Comparison of ENCODE assay signal across 9 mouse cellular contexts in genomic region chr13:23684295-23684945, GRCm38 (mm10). TPM values are rescaled to one million over a fixed set of nuclear protein-coding genes. Genes with fewer than 3 reads are reported as not detected.
DNase-seq lines count a peak whose midpoint lies in the region; ATAC-seq lines count a peak whose summit lies in the region.
"Not testable (repeated sequence)": the region's sequence is repeated elsewhere in the genome, so short reads cannot be mapped to it uniquely, and the experiment has no call there.
"Had no signal": no experiment of that assay in that cellular context is flagged by ENCODE, and none has a peak within 500 bp of the region (broad histone marks: within the 10 kb centered on the region; RNA-seq: fewer than 3 reads in every experiment).

No protein-coding gene starts in this region.

- H3K4me2 ChIP-seq in heart, embryonic 14.5 days (ENCODE audit: low read length) = peak overlapping the region; percentile 80
- peak overlapping the region; percentile 82 for H3K4me2 ChIP-seq in liver, embryonic 11.5 days
- H3K4me2 ChIP-seq in midbrain, embryonic 16.5 days (ENCODE audit: low read length) = peak overlapping the region; percentile 84

- H3K36me3 ChIP-seq in heart, embryonic 14.5 days (ENCODE audit: control insufficient read depth, insufficient read depth, low read length); liver, embryonic 11.5 days (ENCODE audit: control insufficient read depth, insufficient read depth, low read length); midbrain, embryonic 16.5 days (ENCODE audit: control insufficient read depth, insufficient read depth, low read length); splenic B cell, adult 2 months (ENCODE audit: control insufficient read depth, insufficient read depth, low read length, poor library complexity, severe bottlenecking): not testable (repeated sequence)

- peak overlapping the region; percentile 60 for H3K4me3 ChIP-seq in brown adipose tissue, adult 24 weeks (ENCODE audit: insufficient read depth, low read depth, low read length)
- peak overlapping the region; percentile 47 to 52 for H3K4me3 ChIP-seq in heart, embryonic 14.5 days (ENCODE audit: control insufficient read depth in 1 of 2, insufficient read depth in 1 of 2, low read depth in 1 of 2, low read length in 2 of 2)
- peak overlapping the region; percentile 27 for H3K4me3 ChIP-seq in liver, embryonic 11.5 days (ENCODE audit: low read depth, low read length)
- H3K4me3 ChIP-seq in midbrain, embryonic 16.5 days (ENCODE audit: low read depth, low read length) = peak overlapping the region; percentile 52

- peak; percentile 65 for ATAC-seq in erythroblast, adult 5-6 weeks (replicated peaks; ENCODE audit: low FRiP score, poor library complexity, severe bottlenecking)
- peak; percentile 5; the same call in 1 of the 2 replicates for ATAC-seq in heart, embryonic 14.5 days (ENCODE audit: insufficient number of reproducible peaks, insufficient read depth, low FRiP score, low read depth)
- ATAC-seq in liver, embryonic 11.5 days (replicated peaks; ENCODE audit: low FRiP score) = peak; percentile 22
- ATAC-seq in midbrain, embryonic 16.5 days = peak; percentile 49

- H3K9me3 ChIP-seq in heart, embryonic 14.5 days (ENCODE audit: control insufficient read depth, low read length); liver, embryonic 11.5 days (ENCODE audit: control insufficient read depth, low read length); midbrain, embryonic 16.5 days (replicated peaks; ENCODE audit: control insufficient read depth, low read length, poor library complexity, severe bottlenecking): not testable (repeated sequence)

- peak overlapping the region; percentile 78 for H3K9ac ChIP-seq in heart, embryonic 14.5 days (ENCODE audit: low read length)
- peak overlapping the region; percentile 77 for H3K9ac ChIP-seq in liver, embryonic 11.5 days (ENCODE audit: low read depth, low read length)
- peak overlapping the region; percentile 70 for H3K9ac ChIP-seq in midbrain, embryonic 16.5 days (ENCODE audit: low read depth, low read length)

- H3K27me3 ChIP-seq in heart, embryonic 14.5 days (ENCODE audit: control insufficient read depth, insufficient read depth, low read length); liver, embryonic 11.5 days (replicated peaks; ENCODE audit: control insufficient read depth, insufficient read depth, low read length); midbrain, embryonic 16.5 days (ENCODE audit: control insufficient read depth, insufficient read depth, low read depth, low read length); splenic B cell, adult 2 months (ENCODE audit: control insufficient read depth, insufficient read depth, low read length, poor library complexity, severe bottlenecking): not testable (repeated sequence)

- H3K4me1 ChIP-seq in brown adipose tissue, adult 24 weeks (ENCODE audit: control insufficient read depth, insufficient read depth, insufficient read length, low read length); heart, embryonic 14.5 days (ENCODE audit: control insufficient read depth in 2 of 2, insufficient read depth in 2 of 2, low read length in 2 of 2): not testable (repeated sequence)
- peaks cover 25% of the 10 kb centered on the region for H3K4me1 ChIP-seq in liver, embryonic 11.5 days (replicated peaks; ENCODE audit: control insufficient read depth, insufficient read depth, low read length)
- H3K4me1 ChIP-seq in midbrain, embryonic 16.5 days (ENCODE audit: control insufficient read depth, insufficient read depth, low read length) = peaks cover 20% of the 10 kb centered on the region

- DNase-seq in CD4-positive, CD25-positive, alpha-beta regulatory T cell, adult 2 months (ENCODE audit: low read depth, low spot score) = peak; percentile 87
- peak; percentile 83 for DNase-seq in kidney, adult 9 months
- peak; percentile 53 for DNase-seq in liver, embryonic 11.5 days (ENCODE audit: low spot score)
- DNase-seq in splenic B cell, adult 2 months (ENCODE audit: low read depth, low spot score) = peak; percentile 88

- 0% methylated on average over 13 of the region's 37 CpGs for WGBS in heart, embryonic 14.5 days
- 0% methylated on average over 11 of the region's 37 CpGs for WGBS in liver, embryonic 11.5 days
- 0% methylated on average over 11 of the region's 37 CpGs for WGBS in midbrain, embryonic 16.5 days

- peak overlapping the region; percentile 82 for H3K27ac ChIP-seq in brown adipose tissue, adult 24 weeks (replicated peaks; ENCODE audit: low read depth, low read length)
- peak overlapping the region; percentile 97 for H3K27ac ChIP-seq in heart, embryonic 14.5 days (replicated peaks in 1 of 2; ENCODE audit: control insufficient read depth in 1 of 2, insufficient read depth in 1 of 2, low read depth in 2 of 2, low read length in 2 of 2)
- H3K27ac ChIP-seq in liver, embryonic 11.5 days (ENCODE audit: low read depth, low read length) = peak overlapping the region; percentile 100
- H3K27ac ChIP-seq in midbrain, embryonic 16.5 days (ENCODE audit: low read length) = peak overlapping the region; percentile 92

RNA-seq across cellular contexts. Expression of gene Hist1h2bc, which starts 0.4 kb away (rescaled TPM):
- 190 and 234 TPM in 2 replicates for polyA plus RNA-seq in brown adipose tissue, adult 24 weeks (2012; ENCODE audit: insufficient read depth, insufficient read length, missing spikeins)
- total RNA-seq in erythroblast, adult 5-6 weeks (2015; ENCODE audit: low replicate concordance) = 44.9 and 49.2 TPM in 2 replicates
- 164 and 206 TPM in 2 replicates for total RNA-seq in erythroblast, adult 5-6 weeks (2017; ENCODE audit: low replicate concordance)
- 51.9 and 57.5 TPM in 2 replicates for polyA plus RNA-seq in heart, embryonic 14.5 days (2014; fragmentation: Nextera tagmentation; extraction: Ambion mirVana)
- polyA plus RNA-seq in liver, embryonic 11.5 days (2014; fragmentation: Nextera tagmentation; extraction: Ambion mirVana) = 31.9 and 35.7 TPM in 2 replicates
- 14.9 and 17.1 TPM in 2 replicates for polyA plus RNA-seq in midbrain, embryonic 16.5 days (2015; fragmentation: Nextera tagmentation; extraction: Ambion mirVana)

RNA-seq across cellular contexts. Expression of gene Hist1h2ac, which starts 0.7 kb away (rescaled TPM):
- 0.59 and 1.0 TPM in 2 replicates for polyA plus RNA-seq in brown adipose tissue, adult 24 weeks (2012; ENCODE audit: insufficient read depth, insufficient read length, missing spikeins)
- total RNA-seq in erythroblast, adult 5-6 weeks (2015; ENCODE audit: low replicate concordance) = 5.6 and 12.3 TPM in 2 replicates
- 55.5 and 70.6 TPM in 2 replicates for total RNA-seq in erythroblast, adult 5-6 weeks (2017; ENCODE audit: low replicate concordance)
- 0.46 and 0.65 TPM in 2 replicates for polyA plus RNA-seq in heart, embryonic 14.5 days (2014; fragmentation: Nextera tagmentation; extraction: Ambion mirVana)
- polyA plus RNA-seq in liver, embryonic 11.5 days (2014; fragmentation: Nextera tagmentation; extraction: Ambion mirVana) = 0.79 and 1.5 TPM in 2 replicates
- 0.23 and 0.32 TPM in 2 replicates for polyA plus RNA-seq in midbrain, embryonic 16.5 days (2015; fragmentation: Nextera tagmentation; extraction: Ambion mirVana)

RNA-seq across cellular contexts. Expression of gene Hist1h1t, which starts 11.2 kb away (rescaled TPM):
- not detected in 2 replicates for polyA plus RNA-seq in brown adipose tissue, adult 24 weeks (2012; ENCODE audit: insufficient read depth, insufficient read length, missing spikeins)
- not detected in 2 replicates for total RNA-seq in erythroblast, adult 5-6 weeks (2015; ENCODE audit: low replicate concordance)
- 1.9 and 2.0 TPM in 2 replicates for total RNA-seq in erythroblast, adult 5-6 weeks (2017; ENCODE audit: low replicate concordance)
- polyA plus RNA-seq in heart, embryonic 14.5 days (2014; fragmentation: Nextera tagmentation; extraction: Ambion mirVana) = 0.30 TPM in 1 of 2 replicates, not detected in the other
- not detected in 2 replicates for polyA plus RNA-seq in liver, embryonic 11.5 days (2014; fragmentation: Nextera tagmentation; extraction: Ambion mirVana)
- polyA plus RNA-seq in midbrain, embryonic 16.5 days (2015; fragmentation: Nextera tagmentation; extraction: Ambion mirVana) = not detected in 2 replicates
- total RNA-seq: adrenal gland, postnatal 25 days had no signal

RNA-seq across cellular contexts. Expression of gene Hist1h4c, which starts 13.8 kb away (rescaled TPM):
- polyA plus RNA-seq in brown adipose tissue, adult 24 weeks (2012; ENCODE audit: insufficient read depth, insufficient read length, missing spikeins) = 2.1 TPM in 1 of 2 replicates, not detected in the other
- 59.8 and 77.5 TPM in 2 replicates for total RNA-seq in erythroblast, adult 5-6 weeks (2015; ENCODE audit: low replicate concordance)
- total RNA-seq in erythroblast, adult 5-6 weeks (2017; ENCODE audit: low replicate concordance) = 249 and 402 TPM in 2 replicates
- 2.2 and 3.2 TPM in 2 replicates for polyA plus RNA-seq in heart, embryonic 14.5 days (2014; fragmentation: Nextera tagmentation; extraction: Ambion mirVana)
- polyA plus RNA-seq in liver, embryonic 11.5 days (2014; fragmentation: Nextera tagmentation; extraction: Ambion mirVana) = 5.1 and 5.2 TPM in 2 replicates
- 1.8 and 3.2 TPM in 2 replicates for polyA plus RNA-seq in midbrain, embryonic 16.5 days (2015; fragmentation: Nextera tagmentation; extraction: Ambion mirVana)

RNA-seq across cellular contexts. Expression of gene Hfe, which starts 26.2 kb away (rescaled TPM):
- 30.2 and 34.3 TPM in 2 replicates for polyA plus RNA-seq in brown adipose tissue, adult 24 weeks (2012; ENCODE audit: insufficient read depth, insufficient read length, missing spikeins)
- 5.0 and 17.9 TPM in 2 replicates for total RNA-seq in erythroblast, adult 5-6 weeks (2015; ENCODE audit: low replicate concordance)
- 2.0 and 4.5 TPM in 2 replicates for total RNA-seq in erythroblast, adult 5-6 weeks (2017; ENCODE audit: low replicate concordance)
- polyA plus RNA-seq in heart, embryonic 14.5 days (2014; fragmentation: Nextera tagmentation; extraction: Ambion mirVana) = 13.0 and 15.1 TPM in 2 replicates
- 6.1 and 7.2 TPM in 2 replicates for polyA plus RNA-seq in liver, embryonic 11.5 days (2014; fragmentation: Nextera tagmentation; extraction: Ambion mirVana)
- polyA plus RNA-seq in midbrain, embryonic 16.5 days (2015; fragmentation: Nextera tagmentation; extraction: Ambion mirVana) = 2.8 and 3.8 TPM in 2 replicates

Comparison
In these comparisons a context has a peak if more than half of its experiments do, and no peak if none do; other contexts are left out.
1. Peak in every context shown above with its lines: DNase-seq, ATAC-seq, H3K4me3 ChIP-seq and H3K27ac ChIP-seq.
2. ATAC-seq: peak in every context shown above with its lines; median percentile 65 in erythroblast, adult 5-6 weeks; 49 in midbrain, embryonic 16.5 days; 22 in liver, embryonic 11.5 days; 5 in heart, embryonic 14.5 days.